Mouse (Mus musculus) testis, postnatal 14 days (tissue): ENCODE measurements around the gene B9d1.

ENCODE experiments used
- DNase-seq: peaks from one replicate; pipeline ENCODE4 v3.0.0; 2021; ENCODE audit warnings: low spot score

Gene B9d1

GRCm38 (mm10) chr11:61489085-61489484 is 15.9 kb upstream of the B9d1 start:
- DNase-seq = no peak

GRCm38 (mm10) chr11:61489874-61490273 is 15.1 kb upstream of the B9d1 start:
- no peak for DNase-seq

GRCm38 (mm10) chr11:61490944-61491520 is 13.9 kb upstream of the B9d1 start:
- DNase-seq = no peak

- DNase-seq = no peak
These were observed 12.1 kb upstream of the B9d1 start for GRCm38 (mm10) chr11:61492749-61493401.

- DNase-seq = peak; percentile 62
These were observed 11.3 kb upstream of the B9d1 start for GRCm38 (mm10) chr11:61493525-61494128.

- DNase-seq = peak; percentile 98
These were observed 10.6 kb upstream of the B9d1 start, which contains the start of gene Mapk7 for GRCm38 (mm10) chr11:61494129-61494997. Mapk7 (minus strand) TSS chr11:61494406.

GRCm38 (mm10) chr11:61495528-61495927 is 9.4 kb upstream of the B9d1 start:
- DNase-seq = no peak

- no peak for DNase-seq
These were observed 7.5 kb upstream of the B9d1 start for GRCm38 (mm10) chr11:61497490-61497889.

GRCm38 (mm10) chr11:61498736-61499504 is 6.0 kb upstream of the B9d1 start:
- no peak for DNase-seq

GRCm38 (mm10) chr11:61503933-61504332 is 1.0 kb upstream of the B9d1 start:
- no peak for DNase-seq

GRCm38 (mm10) chr11:61514953-61515352 is 10.0 kb downstream of the B9d1 start:
- no peak for DNase-seq

GRCm38 (mm10) chr11:61517971-61518370 is 13.0 kb downstream of the B9d1 start:
- no peak for DNase-seq

GRCm38 (mm10) chr11:61518871-61519270 is 13.9 kb downstream of the B9d1 start:
- no peak for DNase-seq

- DNase-seq = no peak
These were observed 14.7 kb downstream of the B9d1 start for GRCm38 (mm10) chr11:61519484-61520107.

- DNase-seq = no peak
These were observed 21.9 kb downstream of the B9d1 start for GRCm38 (mm10) chr11:61526872-61527271.

GRCm38 (mm10) chr11:61529268-61529713 is 24.3 kb downstream of the B9d1 start:
- no peak for DNase-seq

- no peak for DNase-seq
These were observed 27.9 kb downstream of the B9d1 start for GRCm38 (mm10) chr11:61532820-61533219.

- no peak for DNase-seq
These were observed 28.6 kb downstream of the B9d1 start for GRCm38 (mm10) chr11:61533571-61533970.

- no peak for DNase-seq
These were observed 30.6 kb downstream of the B9d1 start for GRCm38 (mm10) chr11:61535530-61535929.

- DNase-seq = no peak
These were observed 32.0 kb downstream of the B9d1 start for GRCm38 (mm10) chr11:61536952-61537351.

- DNase-seq = no peak
These were observed 32.4 kb downstream of the B9d1 start for GRCm38 (mm10) chr11:61537362-61537761.
